Mouse (Mus musculus) R1 (cell line): ENCODE measurements around the gene Olfr559.

Experiments used
- DNase-seq: peaks from one replicate; pipeline ENCODE4 v3.0.0-alpha.2; 2018; ENCODE audit warnings: low read depth, low spot score

Gene Olfr559

GRCm38 (mm10) chr7:102727391-102727790, at the start of gene Olfr559:
Gene Olfr559, minus strand, starts transcription at chr7:102727491.
- DNase-seq = no peak

GRCm38 (mm10) chr7:102770921-102771320, 43.6 kb upstream of the Olfr559 start, which contains the start of gene Olfr561:
Gene Olfr561, plus strand, starts transcription at chr7:102771221.
- DNase-seq = no peak

GRCm38 (mm10) chr7:102759266-102759665, 32.0 kb upstream of the Olfr559 start, which contains the start of the genes Olfr560 and Olfr78:
Gene Olfr560, minus strand, starts transcription at chr7:102759366.
Gene Olfr78, minus strand, starts transcription at chr7:102759471.
- DNase-seq = no peak

- peak; percentile 14 for DNase-seq
Measured at GRCm38 (mm10) chr7:102752086-102752485, 24.8 kb upstream of the Olfr559 start.

- no peak for DNase-seq
Measured at GRCm38 (mm10) chr7:102737705-102738104, 10.4 kb upstream of the Olfr559 start.

- DNase-seq = no peak
Measured at GRCm38 (mm10) chr7:102733793-102734192, 6.5 kb upstream of the Olfr559 start.

- no peak for DNase-seq
Measured at GRCm38 (mm10) chr7:102718970-102719369, 8.3 kb downstream of the Olfr559 start, which contains the start of gene Olfr33. Gene Olfr33, minus strand, starts transcription at chr7:102719070.

- no peak for DNase-seq
Measured at GRCm38 (mm10) chr7:102701915-102702314, 25.4 kb downstream of the Olfr559 start, which contains the start of gene Olfr558. Gene Olfr558, plus strand, starts transcription at chr7:102702215.

- DNase-seq = no peak
Measured at GRCm38 (mm10) chr7:102698461-102698860, 28.8 kb downstream of the Olfr559 start.

GRCm38 (mm10) chr7:102695358-102696125, 31.7 kb downstream of the Olfr559 start, which contains the start of gene Olfr557:
Gene Olfr557, plus strand, starts transcription at chr7:102695910.
- DNase-seq = peak; percentile 59

- DNase-seq = peak; percentile 90
Measured at GRCm38 (mm10) chr7:102686944-102687501, 40.3 kb downstream of the Olfr559 start, which contains the start of gene Trim68. Gene Trim68, minus strand, starts transcription at chr7:102687327.

- no peak for DNase-seq
Measured at GRCm38 (mm10) chr7:102681916-102682315, 45.4 kb downstream of the Olfr559 start.

- no peak for DNase-seq
Measured at GRCm38 (mm10) chr7:102676225-102676624, 51.1 kb downstream of the Olfr559 start.
